9 mouse cellular contexts compared by ENCODE assay signal in genomic region chr19:47908961-47909371, GRCm38 (mm10). TPM values are rescaled to one million over a fixed set of nuclear protein-coding genes. Genes with fewer than 3 reads are reported as not detected.
DNase-seq lines count a peak whose midpoint lies in the region; ATAC-seq lines count a peak whose summit lies in the region.
"Had no signal": no experiment of that assay in that cellular context is flagged by ENCODE, and none has a peak within 500 bp of the region (broad histone marks: within the 10 kb centered on the region; RNA-seq: fewer than 3 reads in every experiment).

No protein-coding gene starts in this region.

- no peaks in the 10 kb centered on the region for H3K27me3 ChIP-seq in kidney, embryonic 15.5 days
- H3K27me3 ChIP-seq in embryonic facial prominence, embryonic 13.5 days: no peaks in the 10 kb centered on the region
- H3K27me3 ChIP-seq in hindbrain, embryonic 10.5 days (ENCODE audit: insufficient read depth, poor library complexity, severe bottlenecking): no peaks in the 10 kb centered on the region
- H3K27me3 ChIP-seq in midbrain, embryonic 12.5 days: no peaks in the 10 kb centered on the region

- no peak overlapping the region for H3K27ac ChIP-seq in kidney, embryonic 15.5 days
- peak overlapping the region; percentile 97 for H3K27ac ChIP-seq in embryonic facial prominence, embryonic 13.5 days
- H3K27ac ChIP-seq in hindbrain, embryonic 10.5 days: peak overlapping the region; percentile 97
- H3K27ac ChIP-seq in midbrain, embryonic 12.5 days (replicated peaks): peak overlapping the region; percentile 96

- H3K36me3 ChIP-seq in kidney, embryonic 15.5 days: no peaks in the 10 kb centered on the region; the same call in 1 of the 2 replicates
- H3K36me3 ChIP-seq in embryonic facial prominence, embryonic 13.5 days: peaks cover 12% of the 10 kb centered on the region; the same call in 1 of the 2 replicates
- H3K36me3 ChIP-seq in hindbrain, embryonic 10.5 days: peaks cover 37% of the 10 kb centered on the region
- H3K36me3 ChIP-seq in midbrain, embryonic 12.5 days: no peaks in the 10 kb centered on the region

- H3K4me1 ChIP-seq in kidney, embryonic 15.5 days: peaks cover 52% of the 10 kb centered on the region
- peaks cover 36% of the 10 kb centered on the region for H3K4me1 ChIP-seq in embryonic facial prominence, embryonic 13.5 days
- peaks cover 43% of the 10 kb centered on the region for H3K4me1 ChIP-seq in hindbrain, embryonic 10.5 days (replicated peaks)
- H3K4me1 ChIP-seq in midbrain, embryonic 12.5 days: peaks cover 31% of the 10 kb centered on the region

- peak overlapping the region; percentile 60 for H3K4me2 ChIP-seq in kidney, embryonic 15.5 days
- H3K4me2 ChIP-seq in embryonic facial prominence, embryonic 13.5 days: peak overlapping the region; percentile 67
- peak overlapping the region; percentile 61 for H3K4me2 ChIP-seq in midbrain, embryonic 12.5 days (replicated peaks)

- ATAC-seq in kidney, embryonic 15.5 days (replicated peaks; ENCODE audit: low FRiP score): peak; percentile 43
- peak; percentile 59; the same call in 1 of the 2 replicates for ATAC-seq in embryonic facial prominence, embryonic 13.5 days (ENCODE audit: insufficient number of reproducible peaks, insufficient read depth, low FRiP score, low TSS enrichment, low read depth)
- ATAC-seq in midbrain, embryonic 12.5 days (ENCODE audit: low FRiP score, low read depth): peak; percentile 52

- no peak overlapping the region for H3K4me3 ChIP-seq in kidney, embryonic 15.5 days (replicated peaks)
- peak overlapping the region; percentile 43 for H3K4me3 ChIP-seq in embryonic facial prominence, embryonic 13.5 days
- peak overlapping the region; percentile 52 for H3K4me3 ChIP-seq in hindbrain, embryonic 10.5 days
- peak overlapping the region; percentile 31 for H3K4me3 ChIP-seq in midbrain, embryonic 12.5 days

- H3K9ac ChIP-seq in kidney, embryonic 15.5 days: no peak overlapping the region
- peak overlapping the region; percentile 80 for H3K9ac ChIP-seq in embryonic facial prominence, embryonic 13.5 days
- peak overlapping the region; percentile 66 for H3K9ac ChIP-seq in midbrain, embryonic 12.5 days (replicated peaks)

- DNase-seq in kidney, postnatal 4 days: no peak
- peak; percentile 20 for DNase-seq in hindbrain, embryonic 10.5 days (ENCODE audit: low spot score)
- DNase-seq in right cerebral cortex, postnatal 36 days (ENCODE audit: low spot score in 2 of 2): no peak
- DNase-seq in layer of hippocampus, adult 18-20 months (ENCODE audit: low spot score in 2 of 2): no peak
- no peak for DNase-seq in adrenal gland, postnatal 25 days
- DNase-seq: gastrocnemius, adult 2 months had no signal

- H3K9me3 ChIP-seq in kidney, embryonic 15.5 days (replicated peaks): no peaks in the 10 kb centered on the region
- no peaks in the 10 kb centered on the region for H3K9me3 ChIP-seq in embryonic facial prominence, embryonic 13.5 days
- no peaks in the 10 kb centered on the region for H3K9me3 ChIP-seq in hindbrain, embryonic 10.5 days
- no peaks in the 10 kb centered on the region for H3K9me3 ChIP-seq in midbrain, embryonic 12.5 days

- WGBS in kidney, embryonic 15.5 days: 20% methylated on average over 6 of the region's 6 CpGs
- WGBS in embryonic facial prominence, embryonic 13.5 days: 15% methylated on average over 6 of the region's 6 CpGs
- WGBS in hindbrain, embryonic 10.5 days: 25% methylated on average over 6 of the region's 6 CpGs
- WGBS in midbrain, embryonic 12.5 days: 22% methylated on average over 6 of the region's 6 CpGs

RNA-seq across cellular contexts. Expression of gene Cfap43, which starts 10.1 kb away (rescaled TPM):
- 0.06 TPM in 2 replicates for polyA plus RNA-seq in kidney, embryonic 15.5 days (2015; fragmentation: Nextera tagmentation; extraction: Ambion mirVana)
- polyA plus RNA-seq in embryonic facial prominence, embryonic 13.5 days (2015; fragmentation: Nextera tagmentation; extraction: Ambion mirVana): 0.20 and 0.29 TPM in 2 replicates
- polyA plus RNA-seq in hindbrain, embryonic 10.5 days (2016; fragmentation: Nextera tagmentation; extraction: Ambion mirVana): 0.07 and 1.0 TPM in 2 replicates
- polyA plus RNA-seq in midbrain, embryonic 12.5 days (2016; fragmentation: Nextera tagmentation; extraction: Ambion mirVana): 0.13 and 0.14 TPM in 2 replicates
- under 1 TPM; 0.79 to 0.99 TPM for total RNA-seq in layer of hippocampus, adult 18-20 months (2021)
- not detected in 2 replicates for total RNA-seq in adrenal gland, postnatal 25 days (2021)

RNA-seq across cellular contexts. Expression of gene Itprip, which starts 10.1 kb away (rescaled TPM):
- polyA plus RNA-seq in kidney, embryonic 15.5 days (2015; fragmentation: Nextera tagmentation; extraction: Ambion mirVana): 15.6 and 19.4 TPM in 2 replicates
- polyA plus RNA-seq in embryonic facial prominence, embryonic 13.5 days (2015; fragmentation: Nextera tagmentation; extraction: Ambion mirVana): 14.4 and 16.5 TPM in 2 replicates
- polyA plus RNA-seq in hindbrain, embryonic 10.5 days (2016; fragmentation: Nextera tagmentation; extraction: Ambion mirVana): 20.7 and 21.9 TPM in 2 replicates
- 16.3 and 18.9 TPM in 2 replicates for polyA plus RNA-seq in midbrain, embryonic 12.5 days (2016; fragmentation: Nextera tagmentation; extraction: Ambion mirVana)
- total RNA-seq in layer of hippocampus, adult 18-20 months (2021): 1 to 10 TPM in 1 of 2 experiments, under 1 TPM in 1; 0.86 to 1.2 TPM
- total RNA-seq in adrenal gland, postnatal 25 days (2021): 11.8 and 17.0 TPM in 2 replicates

RNA-seq across cellular contexts. Expression of gene Cfap58, which starts 28.5 kb away (rescaled TPM):
- 0.09 TPM in 1 of 2 replicates, not detected in the other for polyA plus RNA-seq in kidney, embryonic 15.5 days (2015; fragmentation: Nextera tagmentation; extraction: Ambion mirVana)
- polyA plus RNA-seq in embryonic facial prominence, embryonic 13.5 days (2015; fragmentation: Nextera tagmentation; extraction: Ambion mirVana): 0.17 and 0.39 TPM in 2 replicates
- 0.41 TPM in 1 of 2 replicates, not detected in the other for polyA plus RNA-seq in hindbrain, embryonic 10.5 days (2016; fragmentation: Nextera tagmentation; extraction: Ambion mirVana)
- 0.20 and 0.27 TPM in 2 replicates for polyA plus RNA-seq in midbrain, embryonic 12.5 days (2016; fragmentation: Nextera tagmentation; extraction: Ambion mirVana)
- under 1 TPM; 0.28 to 0.30 TPM for total RNA-seq in layer of hippocampus, adult 18-20 months (2021)
- not detected in 2 replicates for total RNA-seq in adrenal gland, postnatal 25 days (2021)
- total RNA-seq: gastrocnemius, adult 2 months had no signal

RNA-seq across cellular contexts. Expression of gene Gsto2, which starts 43.6 kb away (rescaled TPM):
- 1.6 and 2.0 TPM in 2 replicates for polyA plus RNA-seq in kidney, embryonic 15.5 days (2015; fragmentation: Nextera tagmentation; extraction: Ambion mirVana)
- 1.5 and 2.4 TPM in 2 replicates for polyA plus RNA-seq in embryonic facial prominence, embryonic 13.5 days (2015; fragmentation: Nextera tagmentation; extraction: Ambion mirVana)
- 1.6 and 1.8 TPM in 2 replicates for polyA plus RNA-seq in hindbrain, embryonic 10.5 days (2016; fragmentation: Nextera tagmentation; extraction: Ambion mirVana)
- polyA plus RNA-seq in midbrain, embryonic 12.5 days (2016; fragmentation: Nextera tagmentation; extraction: Ambion mirVana): 0.73 and 1.5 TPM in 2 replicates
- 1 to 10 TPM; 2.9 to 3.7 TPM for total RNA-seq in layer of hippocampus, adult 18-20 months (2021)
- 1.4 and 2.9 TPM in 2 replicates for total RNA-seq in adrenal gland, postnatal 25 days (2021)

RNA-seq across cellular contexts. Expression of gene Gsto1, which starts 54.2 kb away (rescaled TPM):
- 115 and 119 TPM in 2 replicates for polyA plus RNA-seq in kidney, embryonic 15.5 days (2015; fragmentation: Nextera tagmentation; extraction: Ambion mirVana)
- 138 and 149 TPM in 2 replicates for polyA plus RNA-seq in embryonic facial prominence, embryonic 13.5 days (2015; fragmentation: Nextera tagmentation; extraction: Ambion mirVana)
- 109 and 115 TPM in 2 replicates for polyA plus RNA-seq in hindbrain, embryonic 10.5 days (2016; fragmentation: Nextera tagmentation; extraction: Ambion mirVana)
- polyA plus RNA-seq in midbrain, embryonic 12.5 days (2016; fragmentation: Nextera tagmentation; extraction: Ambion mirVana): 66.4 and 77.5 TPM in 2 replicates
- total RNA-seq in layer of hippocampus, adult 18-20 months (2021): 10 to 100 TPM; 46.2 to 47.4 TPM
- 143 and 204 TPM in 2 replicates for total RNA-seq in adrenal gland, postnatal 25 days (2021)
